In the genomic region with DNA sequence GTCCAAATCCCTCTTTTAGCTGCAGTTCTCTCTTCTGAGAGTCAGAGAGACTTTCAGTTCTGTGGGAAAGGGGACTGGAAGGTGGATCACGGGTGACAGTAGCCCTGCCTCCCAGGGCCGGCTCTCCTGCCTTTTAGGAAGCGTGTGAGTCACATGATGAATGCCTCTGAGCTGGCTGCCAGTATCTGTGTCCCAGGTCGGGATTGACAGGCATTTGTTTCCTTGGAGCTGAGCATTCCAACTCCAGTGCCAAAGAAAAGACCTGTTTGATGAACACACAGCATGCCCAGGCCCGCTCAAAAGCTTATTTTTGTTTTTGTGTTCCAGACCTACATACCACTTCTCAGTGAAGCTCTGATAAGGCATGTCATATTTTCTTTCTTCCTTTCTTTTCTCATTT, we compare ENCODE assay signal across 11 mouse cellular contexts. TPM values are rescaled to one million over a fixed set of nuclear protein-coding genes. Genes with fewer than 3 reads are reported as not detected.
DNase-seq lines count a peak whose midpoint lies in the region; ATAC-seq and TF ChIP-seq lines count a peak whose summit lies in the region.
"Had no signal": no experiment of that assay in that cellular context is flagged by ENCODE, and none has a peak within 500 bp of the region (broad histone marks: within the 10 kb centered on the region; RNA-seq: fewer than 3 reads in every experiment).

No protein-coding gene starts in this region.

- H3K27me3 ChIP-seq in limb, embryonic 14.5 days (ENCODE audit: control insufficient read depth, insufficient read depth, low read length): no peaks in the 10 kb centered on the region
- H3K27me3 ChIP-seq in limb, embryonic 10.5 days (ENCODE audit: low read depth, poor library complexity, severe bottlenecking): no peaks in the 10 kb centered on the region
- no peaks in the 10 kb centered on the region for H3K27me3 ChIP-seq in intestine, postnatal 0 days (replicated peaks; ENCODE audit: control insufficient read depth, insufficient read depth, low read length)

- H3K4me3 ChIP-seq in limb, embryonic 14.5 days (replicated peaks; ENCODE audit: low read length): no peak overlapping the region
- H3K4me3 ChIP-seq in limb, embryonic 10.5 days: no peak overlapping the region
- no peak overlapping the region for H3K4me3 ChIP-seq in intestine, postnatal 0 days (ENCODE audit: low read depth, low read length)
- H3K4me3 ChIP-seq in left cerebral cortex, adult 2 months: no peak overlapping the region

- ATAC-seq in limb, embryonic 14.5 days (ENCODE audit: low FRiP score, low read depth): no peak
- no peak for ATAC-seq in granulocyte monocyte progenitor cell, adult 5-6 weeks (replicated peaks; ENCODE audit: poor library complexity, severe bottlenecking)
- no peak for ATAC-seq in intestine, postnatal 0 days

- no peak overlapping the region for H3K4me2 ChIP-seq in limb, embryonic 14.5 days (replicated peaks; ENCODE audit: low read depth, low read length, severe bottlenecking)
- H3K4me2 ChIP-seq in intestine, postnatal 0 days (replicated peaks; ENCODE audit: low read depth): no peak overlapping the region

- peak; percentile 37 for DNase-seq in limb, embryonic 14.5 days (ENCODE audit: low spot score)
- no peak for DNase-seq in limb, embryonic 10.5 days (ENCODE audit: low spot score)
- peak; percentile 88 for DNase-seq in adipocyte (ENCODE audit: low spot score)
- peak; percentile 16 for DNase-seq in brain, adult 2 months (ENCODE audit: low read depth, low spot score)
- peak; percentile 37 for DNase-seq in kidney, adult 9 months
- DNase-seq in left cerebral cortex, adult 2 months (ENCODE audit: extremely low spot score in 1 of 2, low spot score in 2 of 2): no peak
- DNase-seq: cerebellum, adult 11 months; spleen, adult 18-20 months had no signal

- peaks cover 6% of the 10 kb centered on the region; the same call in 1 of the 2 replicates for H3K4me1 ChIP-seq in limb, embryonic 14.5 days (ENCODE audit: control insufficient read depth, insufficient read depth, low read length)
- H3K4me1 ChIP-seq in limb, embryonic 10.5 days: peaks cover 15% of the 10 kb centered on the region
- no peaks in the 10 kb centered on the region for H3K4me1 ChIP-seq in intestine, postnatal 0 days (replicated peaks; ENCODE audit: control insufficient read depth, insufficient read depth, low read length)

- TF ChIP-seq POLR2A in limb, embryonic 14.5 days (IDR thresholded peaks at IDR 0.05; ENCODE audit: borderline replicate concordance, extremely low read depth, insufficient read depth, insufficient read length): no peak

- no peak overlapping the region for H3K27ac ChIP-seq in limb, embryonic 14.5 days (replicated peaks; ENCODE audit: low read depth, low read length)
- no peak overlapping the region for H3K27ac ChIP-seq in limb, embryonic 10.5 days
- no peak overlapping the region for H3K27ac ChIP-seq in intestine, postnatal 0 days (ENCODE audit: low read depth, low read length)
- H3K27ac ChIP-seq in left cerebral cortex, adult 2 months: no peak overlapping the region
- H3K27ac ChIP-seq: macrophage had no signal

- no peak overlapping the region for H3K9ac ChIP-seq in limb, embryonic 14.5 days (ENCODE audit: low read depth, low read length, severe bottlenecking)
- H3K9ac ChIP-seq in intestine, postnatal 0 days (ENCODE audit: low read depth, low read length): no peak overlapping the region

- WGBS in limb, embryonic 14.5 days: 53% methylated on average over 5 of the region's 5 CpGs
- 50% methylated on average over 5 of the region's 5 CpGs for WGBS in limb, embryonic 10.5 days
- WGBS in intestine, postnatal 0 days: 45% methylated on average over 5 of the region's 5 CpGs

- TF ChIP-seq CTCF in intestine, postnatal 0 days (IDR thresholded peaks at IDR 0.05; ENCODE audit: low read depth): no peak
- no peak for TF ChIP-seq CTCF in left cerebral cortex, adult 2 months (IDR thresholded peaks at IDR 0.05)

- intact Hi-C loops in left cerebral cortex, adult 2 months (cut with DNase I): no loop called here

- no peaks in the 10 kb centered on the region for H3K36me3 ChIP-seq in limb, embryonic 14.5 days (ENCODE audit: control insufficient read depth, insufficient read depth, low read length)
- H3K36me3 ChIP-seq in limb, embryonic 10.5 days: no peaks in the 10 kb centered on the region
- H3K36me3 ChIP-seq in intestine, postnatal 0 days (ENCODE audit: control insufficient read depth, insufficient read depth): no peaks in the 10 kb centered on the region

- no peaks in the 10 kb centered on the region for H3K9me3 ChIP-seq in limb, embryonic 14.5 days (ENCODE audit: control insufficient read depth, low read length)
- no peaks in the 10 kb centered on the region for H3K9me3 ChIP-seq in limb, embryonic 10.5 days (replicated peaks)
- no peaks in the 10 kb centered on the region for H3K9me3 ChIP-seq in intestine, postnatal 0 days (ENCODE audit: control insufficient read depth)

RNA-seq across cellular contexts. Expression of a gene that starts 20.3 kb away (rescaled TPM):
- polyA plus RNA-seq in limb, embryonic 14.5 days (2012; rRNA removed): 18.1 and 27.6 TPM in 2 replicates
- 39.3 and 41.6 TPM in 2 replicates for polyA plus RNA-seq in limb, embryonic 14.5 days (2014; fragmentation: Nextera tagmentation; extraction: Ambion mirVana)
- 40.3 and 44.9 TPM in 2 replicates for polyA plus RNA-seq in limb, embryonic 10.5 days (2016; fragmentation: Nextera tagmentation; extraction: Ambion mirVana)
- 21.3 TPM in 2 replicates for total RNA-seq in granulocyte monocyte progenitor cell, adult 5-6 weeks (2014; fragmentation: Nextera tagmentation)
- 22.5 and 26.3 TPM in 2 replicates for total RNA-seq in granulocyte monocyte progenitor cell, adult 5-6 weeks (2017)
- polyA plus RNA-seq in intestine, postnatal 0 days (2015; fragmentation: Nextera tagmentation; extraction: Ambion mirVana): 52.4 and 58.4 TPM in 2 replicates
- 10 to 100 TPM; 34.3 to 38.4 TPM for total RNA-seq in left cerebral cortex, adult 2 months (2021)

RNA-seq across cellular contexts. Expression of a gene that starts 42.4 kb away (rescaled TPM):
- 23.6 and 25.4 TPM in 2 replicates for polyA plus RNA-seq in limb, embryonic 14.5 days (2012; rRNA removed)
- 13.0 and 14.6 TPM in 2 replicates for polyA plus RNA-seq in limb, embryonic 14.5 days (2014; fragmentation: Nextera tagmentation; extraction: Ambion mirVana)
- polyA plus RNA-seq in limb, embryonic 10.5 days (2016; fragmentation: Nextera tagmentation; extraction: Ambion mirVana): 0.25 and 0.40 TPM in 2 replicates
- total RNA-seq in granulocyte monocyte progenitor cell, adult 5-6 weeks (2014; fragmentation: Nextera tagmentation): 89.6 and 92.8 TPM in 2 replicates
- total RNA-seq in granulocyte monocyte progenitor cell, adult 5-6 weeks (2017): 33.3 and 45.1 TPM in 2 replicates
- 25.1 and 28.0 TPM in 2 replicates for polyA plus RNA-seq in intestine, postnatal 0 days (2015; fragmentation: Nextera tagmentation; extraction: Ambion mirVana)
- total RNA-seq in left cerebral cortex, adult 2 months (2021): 10 to 100 TPM; 10.3 to 11.4 TPM

Comparison
In these comparisons a context has a peak if more than half of its experiments do, and no peak if none do; other contexts are left out.
1. DNase-seq: peak in limb, embryonic 14.5 days (single experiment), adipocyte (single experiment), brain, adult 2 months (single experiment) and kidney, adult 9 months (single experiment); none in limb, embryonic 10.5 days (single experiment) and left cerebral cortex, adult 2 months (0 of 2).